Mouse (Mus musculus) cerebellum, postnatal 4 days (tissue): ENCODE measurements around the gene Thop1.
"Not testable (repeated sequence)": the region's sequence is repeated elsewhere in the genome, so short reads cannot be mapped to it uniquely, and the experiment has no call there.

Experiments used
- DNase-seq, 2 experiments: peaks; one replicate each; pipeline ENCODE4 v3.0.0; 2022; ENCODE audit warnings: low spot score in 2 of 2, mixed read lengths in 1 of 2

Gene Thop1

DNA sequence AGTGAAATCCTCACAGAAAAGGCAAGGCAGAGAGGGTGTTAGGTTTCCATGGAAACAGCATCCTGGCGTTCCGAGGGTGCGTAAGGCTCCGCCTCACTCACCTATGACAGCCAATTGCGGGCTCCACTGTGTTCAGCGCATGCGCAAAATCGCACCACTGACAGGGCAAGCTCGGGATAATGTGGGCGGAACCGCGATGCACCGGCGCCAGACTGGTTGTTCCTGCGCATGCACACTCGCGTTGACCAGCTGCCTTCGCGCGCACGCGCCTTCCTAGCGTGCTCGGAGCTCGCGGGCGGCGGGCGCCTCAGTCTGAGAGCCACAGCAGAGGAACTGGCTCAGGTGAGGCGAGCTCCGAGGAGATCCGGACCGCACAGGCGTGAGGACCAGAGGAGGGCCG lies at the start of gene Thop1:
Gene Thop1 (plus strand): TSS at position 200 of the 400 bp plus-strand sequence.
- DNase-seq = peak; percentile 87 to 95

DNA sequence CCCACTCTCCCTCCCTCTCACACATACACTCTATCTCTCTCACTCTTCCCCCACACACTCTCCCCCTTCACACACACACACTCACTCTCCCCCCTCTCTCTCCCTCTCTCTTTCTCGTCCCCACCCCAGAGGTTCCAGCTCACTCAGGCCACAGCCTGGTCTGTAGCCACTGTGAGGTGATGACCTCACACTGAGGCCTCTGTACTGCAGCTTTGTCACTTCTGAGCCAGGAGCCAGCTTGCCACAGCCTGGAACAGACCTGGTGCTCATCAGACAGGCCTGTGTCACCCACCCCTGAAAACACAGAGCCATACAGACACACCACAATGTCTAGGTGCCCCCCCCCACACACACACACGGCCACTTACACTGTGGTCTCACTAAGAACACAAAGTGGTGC lies 49.6 kb upstream of the Thop1 start:
- no peak for DNase-seq

DNA sequence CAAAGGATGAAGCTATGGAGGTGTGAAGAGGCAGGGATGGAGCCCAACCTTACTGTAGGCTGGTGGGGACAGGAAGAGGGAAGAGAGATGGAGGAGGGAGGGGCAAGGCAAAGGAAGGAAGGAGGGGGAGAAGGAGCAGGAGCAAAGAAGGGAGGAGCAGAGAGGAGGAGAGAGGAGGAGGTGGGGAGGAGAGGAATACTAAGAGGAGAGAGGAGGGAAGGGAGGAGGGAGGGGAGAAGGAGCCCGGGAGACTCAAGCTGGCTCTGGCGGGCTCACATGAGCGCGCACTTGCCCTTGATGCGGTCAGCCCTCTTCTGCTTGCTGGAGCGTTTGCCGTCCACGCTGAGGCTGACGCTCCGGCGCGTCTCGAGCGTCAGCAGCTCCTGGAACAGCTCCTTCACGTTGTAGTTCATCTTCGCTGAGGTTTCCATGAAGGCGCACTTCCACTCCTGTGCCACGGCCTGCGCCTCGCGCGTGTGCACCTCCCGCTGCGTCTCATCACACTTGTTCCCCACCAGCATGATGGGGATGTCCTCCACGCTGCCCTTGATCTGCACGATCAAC lies 48.2 kb upstream of the Thop1 start:
- DNase-seq = no peak

DNA sequence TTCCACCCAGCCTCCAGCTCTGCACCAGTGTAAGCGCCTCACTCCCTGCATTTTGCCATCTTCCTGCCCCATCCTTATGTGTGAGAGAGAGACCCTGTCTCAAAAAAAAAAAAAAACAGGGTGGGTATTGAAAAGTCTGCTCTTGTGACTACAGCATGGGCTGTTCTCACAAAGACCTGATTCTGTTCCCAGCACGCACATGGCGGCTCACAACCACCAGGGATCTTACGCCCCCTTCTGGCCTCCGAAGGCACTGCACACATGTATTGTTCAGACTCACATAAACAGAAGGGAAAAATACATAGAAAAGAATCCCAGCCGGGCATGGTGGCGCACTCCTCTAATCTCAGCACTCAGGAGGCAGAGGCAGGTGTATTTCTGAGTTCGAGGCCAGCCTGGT lies 47.1 kb upstream of the Thop1 start:
- DNase-seq = no peak

DNA sequence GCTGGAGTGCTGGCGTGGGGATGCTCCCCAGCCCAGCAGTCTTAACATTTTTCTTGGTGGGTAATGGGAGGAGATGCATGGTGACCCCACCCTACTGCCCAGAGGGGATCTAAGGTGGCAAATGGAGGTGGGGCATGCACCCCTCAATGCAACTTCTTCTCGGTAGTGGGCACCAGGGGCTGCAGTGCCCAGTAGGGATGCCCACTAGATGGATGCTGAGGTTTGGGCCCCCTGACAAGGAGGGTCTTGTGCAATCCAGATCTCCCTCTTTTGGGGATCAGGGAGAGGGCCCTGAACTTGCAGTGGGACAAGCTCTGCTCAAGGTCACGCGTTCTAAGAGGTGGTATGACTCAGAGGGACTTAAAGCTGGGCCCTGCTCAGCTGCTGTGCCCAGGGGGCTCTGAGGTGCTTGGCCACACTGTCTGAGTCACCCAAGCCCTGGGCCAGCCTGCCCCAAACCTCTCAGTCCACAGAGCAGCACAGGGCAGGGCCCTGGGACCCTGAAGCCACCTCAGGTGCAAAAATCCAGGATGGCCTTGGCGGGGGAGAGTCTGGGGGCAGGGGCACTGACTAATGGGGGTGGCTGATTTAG lies 45.4 kb upstream of the Thop1 start:
- no peak for DNase-seq

DNA sequence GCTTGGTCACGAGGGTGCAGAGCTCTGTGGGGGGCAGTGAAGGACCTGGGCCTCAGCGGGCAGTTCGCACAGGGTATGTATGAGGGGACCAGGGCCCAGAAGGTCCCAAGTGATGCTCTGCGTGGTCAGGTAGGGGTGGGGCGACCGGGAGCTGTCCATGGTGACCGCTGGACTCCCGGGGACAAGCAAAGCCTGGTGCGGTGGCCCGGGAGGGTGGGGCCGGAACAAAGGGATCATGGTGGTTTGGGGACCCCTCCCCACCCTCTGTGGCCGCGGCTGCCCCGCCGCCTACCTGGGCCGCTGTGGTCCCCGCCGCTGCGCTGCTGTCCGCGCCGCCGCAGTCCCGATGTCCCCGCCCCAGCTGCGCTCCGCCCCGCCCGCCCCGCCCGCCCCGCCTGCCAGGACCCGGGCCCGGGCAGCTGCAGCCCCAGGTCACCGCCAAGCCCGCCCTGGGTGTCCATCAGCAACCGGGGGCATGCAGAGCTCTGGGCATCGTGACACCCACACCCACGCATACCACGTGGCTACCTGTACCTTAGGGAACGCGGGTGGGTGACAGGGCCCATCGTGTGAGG lies 44.7 kb upstream of the Thop1 start:
- DNase-seq = no peak

DNA sequence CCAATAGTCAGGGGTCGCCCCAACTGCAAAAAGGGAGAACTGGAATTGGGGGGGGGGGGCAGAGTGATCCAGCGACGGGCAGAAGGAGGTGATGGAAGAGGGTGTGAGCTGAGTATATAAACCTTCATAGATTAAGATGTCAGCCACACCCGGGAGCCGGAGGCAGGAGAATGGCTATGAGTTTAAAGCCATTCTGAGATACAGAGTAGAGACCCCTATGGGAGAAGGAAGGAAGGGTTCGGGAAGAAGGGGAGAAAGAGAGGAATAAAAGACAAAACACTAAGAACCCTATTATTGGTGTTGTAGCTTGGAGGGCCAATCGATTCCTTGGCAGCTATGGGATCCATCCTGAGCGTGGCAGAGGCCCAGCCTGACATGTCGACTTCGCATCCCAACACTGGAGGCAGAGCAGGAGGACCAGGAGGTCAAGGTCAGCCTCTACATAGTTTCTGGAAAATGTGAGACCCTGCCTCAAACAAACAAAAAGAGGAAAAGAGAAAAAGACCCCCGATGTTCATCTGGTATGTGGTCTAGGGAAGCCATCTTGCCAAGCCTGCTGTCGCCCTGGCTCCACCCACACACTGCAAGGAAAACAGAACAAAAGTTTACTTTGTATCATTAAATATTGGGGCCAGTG lies 44.1 kb upstream of the Thop1 start, which contains the start of gene Diras1:
Gene Diras1 (minus strand): TSS at position 24 of the 637 bp plus-strand sequence.
- no peak for DNase-seq

DNA sequence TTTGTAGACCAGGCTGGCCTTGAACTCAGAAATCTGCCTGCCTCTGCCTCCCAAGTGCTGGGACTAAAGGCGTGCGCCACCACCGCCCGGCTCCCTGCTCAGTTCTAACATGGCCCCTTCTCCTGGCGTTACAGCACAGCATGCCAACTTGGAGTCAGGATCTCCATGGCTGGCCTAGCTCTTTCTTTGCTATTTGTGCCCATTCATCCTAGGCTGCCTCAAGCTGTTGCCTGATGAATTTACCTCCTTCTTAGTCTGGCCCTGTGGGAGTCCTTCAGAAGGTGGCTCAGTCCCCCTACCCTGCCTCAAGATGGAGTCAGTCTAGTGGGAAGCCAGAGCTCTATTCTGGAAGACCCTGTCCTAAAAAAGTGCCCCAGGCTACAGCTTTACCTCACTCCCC lies 43.0 kb upstream of the Thop1 start:
- no peak for DNase-seq

DNA sequence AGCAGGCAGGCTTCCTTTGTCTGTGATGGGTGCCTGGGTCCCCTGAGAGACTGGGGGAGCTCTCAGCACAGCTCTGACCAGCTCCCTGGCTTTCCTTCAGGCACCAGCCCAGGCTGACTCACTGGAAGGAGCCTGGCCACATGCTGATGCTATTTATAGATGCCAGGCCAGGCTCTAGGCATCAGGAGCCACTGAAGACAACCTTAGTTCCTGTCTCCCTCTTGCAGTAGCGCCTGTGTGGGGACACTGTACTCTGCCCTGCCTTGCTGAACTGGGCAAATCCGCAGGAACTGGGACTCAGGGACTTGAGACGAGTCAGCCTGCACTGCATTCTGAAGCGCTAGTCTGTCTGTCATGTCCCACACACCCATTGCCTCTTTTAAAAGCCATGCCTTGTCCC lies 42.5 kb upstream of the Thop1 start:
- no peak for DNase-seq

DNA sequence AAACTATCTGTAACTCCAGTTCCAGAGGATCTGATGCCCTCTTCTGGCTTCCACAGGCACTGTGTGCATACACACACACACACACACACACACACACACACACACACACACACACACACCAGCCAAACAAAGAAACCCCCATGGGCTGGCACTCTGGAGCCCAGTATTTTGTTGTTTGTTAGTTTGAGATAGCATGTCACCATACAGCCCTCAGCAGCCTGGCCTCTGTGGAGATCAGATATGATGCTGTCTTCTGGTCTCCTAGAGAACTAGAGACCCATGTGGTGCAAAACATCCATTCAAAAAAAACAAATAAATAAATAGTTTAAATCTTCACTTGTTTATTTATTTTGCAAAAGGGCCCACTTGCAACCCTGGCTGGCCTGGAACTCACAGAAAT lies 41.6 kb upstream of the Thop1 start:
- DNase-seq = no peak

DNA sequence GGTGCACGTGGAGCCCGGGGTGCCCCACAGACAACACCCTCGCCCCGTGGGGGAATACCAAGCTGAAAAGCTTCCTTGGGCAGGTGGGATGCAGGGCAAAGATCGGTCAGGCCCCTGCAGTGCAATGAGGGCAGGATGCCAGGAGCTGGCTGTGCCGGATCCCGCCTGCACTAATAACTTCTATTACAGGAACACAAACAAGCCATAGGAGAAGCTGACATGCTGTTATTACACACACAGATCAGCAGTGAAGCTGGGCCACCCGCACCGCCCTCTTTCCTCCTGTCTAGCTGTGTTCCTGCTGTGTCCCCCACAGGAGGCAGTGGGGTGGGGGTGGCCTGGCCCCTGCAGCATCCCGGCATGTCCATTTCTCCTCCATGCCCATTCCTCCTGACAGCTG lies 40.8 kb upstream of the Thop1 start:
- no peak for DNase-seq

DNA sequence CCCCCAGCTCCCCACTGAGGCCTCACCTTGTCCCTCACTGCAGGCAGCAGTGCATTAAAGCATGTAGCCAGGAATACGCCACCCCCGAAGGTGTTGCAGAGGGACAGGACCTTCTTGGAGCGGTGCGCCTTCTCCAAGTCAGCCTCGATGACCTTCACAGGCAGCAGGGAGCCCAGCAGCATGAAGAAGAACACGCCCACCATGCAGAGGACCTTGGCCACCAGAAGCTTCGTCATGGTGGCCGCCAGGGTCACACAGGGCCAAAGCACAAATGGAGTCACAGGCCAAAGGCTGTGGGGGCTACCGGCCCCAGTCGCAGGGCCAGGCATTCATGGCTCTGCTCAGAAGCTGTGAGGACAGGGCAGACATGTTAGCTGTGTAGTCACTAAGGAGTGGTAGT lies 36.2 kb upstream of the Thop1 start:
- DNase-seq = no peak

DNA sequence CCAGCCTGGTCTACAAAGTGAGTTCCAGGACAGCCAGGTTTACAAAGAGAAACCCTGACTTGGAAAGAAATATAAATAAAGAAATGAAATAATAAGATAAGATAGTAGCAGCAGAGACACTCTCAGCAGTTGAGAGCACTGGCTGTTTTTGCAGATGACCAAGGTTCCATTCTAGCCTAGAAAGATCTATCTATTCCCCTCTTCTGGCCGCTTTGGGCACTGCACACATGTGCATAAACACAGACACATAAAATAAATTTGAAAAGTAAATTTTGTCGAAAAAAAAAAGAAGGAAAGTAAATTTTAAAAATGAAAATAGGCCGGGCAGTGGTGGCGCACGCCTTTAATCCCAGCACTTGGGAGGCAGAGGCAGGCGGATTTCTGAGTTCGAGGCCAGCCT lies 33.6 kb upstream of the Thop1 start:
- no peak for DNase-seq

DNA sequence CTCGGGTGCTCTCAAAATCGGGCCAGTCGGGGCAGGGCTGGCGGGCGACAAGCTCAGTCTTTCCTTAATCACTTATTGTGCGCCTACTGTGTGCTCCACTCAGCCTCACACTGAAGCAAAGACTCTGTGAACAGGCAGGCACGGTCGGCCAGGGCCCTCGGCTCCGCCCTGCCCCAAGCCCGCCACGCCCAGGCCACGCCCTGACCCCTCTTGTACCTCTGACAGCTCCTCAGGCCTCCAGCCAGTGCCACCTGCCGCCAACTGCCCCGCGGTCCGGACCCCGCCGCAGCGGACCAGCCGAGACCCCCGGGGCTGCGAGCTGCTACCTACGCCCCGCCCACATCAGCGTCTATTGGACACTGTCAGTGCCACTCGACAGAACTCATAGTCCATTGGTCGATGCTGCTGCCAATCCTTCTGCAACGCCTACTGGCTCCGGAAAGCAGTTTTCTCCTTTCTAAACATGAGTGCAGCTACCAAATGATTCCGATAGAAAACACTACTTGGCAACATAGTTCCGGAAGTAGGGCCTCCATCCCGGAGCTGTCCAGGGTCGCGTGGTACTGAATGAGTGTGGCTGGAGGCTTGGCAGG lies 32.8 kb upstream of the Thop1 start, which contains the start of gene Slc39a3:
Gene Slc39a3 (minus strand): TSS at position 439 of the 593 bp plus-strand sequence.
- peak; percentile 99 to 100 for DNase-seq

DNA sequence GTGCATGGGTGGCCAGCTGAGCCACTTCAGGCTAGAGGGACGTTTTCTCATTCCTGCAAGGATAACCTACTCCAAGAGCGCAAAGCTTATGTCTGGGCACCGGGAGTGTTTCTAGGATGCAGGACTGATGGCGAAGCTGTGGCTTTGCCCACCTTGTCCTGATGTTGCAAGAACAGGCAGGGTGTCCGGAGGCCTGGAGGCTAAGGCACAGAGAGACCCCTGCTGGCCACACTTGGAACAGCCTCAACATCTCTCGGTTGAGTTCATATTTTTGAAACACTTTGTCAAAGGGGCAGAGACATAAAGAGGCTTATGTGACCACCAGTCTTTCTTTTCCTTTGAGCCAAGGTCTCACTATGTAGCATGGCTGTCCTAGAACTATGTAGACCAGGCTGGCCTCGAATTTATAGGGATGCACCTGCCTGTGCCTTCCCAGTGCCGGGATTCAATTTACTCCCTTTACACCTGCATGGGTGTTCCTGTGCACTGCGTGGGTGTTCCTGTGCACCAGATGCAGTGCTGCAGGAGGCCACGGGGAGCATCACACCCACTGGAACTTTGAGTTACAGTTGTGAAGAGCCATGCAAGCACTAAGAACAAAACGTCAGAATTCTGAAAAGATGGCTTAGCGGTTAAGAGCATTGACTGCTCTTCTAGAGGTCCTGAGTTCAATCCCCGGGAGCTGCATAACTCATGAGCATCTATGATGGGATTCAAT lies 28.2 kb upstream of the Thop1 start:
- peak; percentile 56 to 79 for DNase-seq

DNA sequence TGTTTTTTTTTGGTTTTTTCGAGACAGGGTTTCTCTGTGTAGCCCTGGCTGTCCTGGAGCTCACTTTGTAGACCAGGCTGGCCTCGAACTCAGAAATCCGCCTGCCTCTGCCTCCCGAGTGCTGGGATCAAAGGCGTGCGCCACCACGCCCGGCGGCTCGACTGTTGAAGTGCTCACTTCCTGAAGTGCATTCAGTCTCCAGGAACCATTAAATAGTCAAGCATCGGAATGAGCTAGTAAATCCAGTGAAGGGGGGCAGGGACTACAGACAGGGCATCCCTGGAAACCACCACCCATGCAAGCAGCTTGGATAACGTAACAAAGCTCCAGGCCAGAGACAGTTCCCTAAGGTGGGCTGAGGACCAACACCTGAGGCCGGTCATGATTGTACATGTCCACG lies 24.6 kb upstream of the Thop1 start:
- DNase-seq = not testable (repeated sequence)

DNA sequence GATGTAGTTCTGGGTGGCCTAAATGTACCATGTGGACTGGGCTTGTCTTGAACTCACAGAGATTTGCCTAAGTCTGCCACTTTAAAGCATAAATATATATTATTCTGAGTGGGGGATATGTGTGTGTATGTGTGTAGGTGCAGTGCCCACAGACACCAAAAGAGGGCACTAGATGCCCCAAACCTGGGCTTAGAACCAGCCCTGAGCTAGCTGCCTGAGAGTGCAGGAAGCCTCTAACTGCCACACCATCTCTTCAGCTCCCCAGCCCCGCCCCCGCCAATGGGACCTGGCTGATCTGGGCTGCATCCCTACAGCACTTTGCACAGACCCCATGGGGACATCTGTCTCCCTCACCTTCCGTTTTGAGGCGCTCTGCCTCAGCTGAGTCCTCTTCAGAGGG lies 19.2 kb upstream of the Thop1 start:
- no peak for DNase-seq

DNA sequence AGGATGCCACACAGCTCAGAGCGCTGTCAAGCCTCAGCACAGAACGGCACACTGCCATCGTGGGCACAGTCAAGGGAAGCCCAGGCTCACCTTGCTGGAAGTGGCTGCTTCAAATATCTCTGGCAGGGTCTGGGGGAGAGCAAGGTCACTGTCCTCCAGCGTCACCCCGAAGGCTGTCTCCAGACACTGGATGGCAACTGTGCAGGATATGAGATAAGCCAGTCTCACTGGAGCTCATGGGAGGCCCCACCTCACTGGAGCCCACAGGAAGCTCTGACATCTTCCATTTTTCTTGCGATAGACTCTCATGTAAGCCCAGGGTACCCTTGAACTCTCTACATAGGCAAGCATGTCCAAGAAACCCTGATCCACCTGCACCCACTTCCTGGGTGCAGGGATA lies 18.7 kb upstream of the Thop1 start:
- DNase-seq = no peak

DNA sequence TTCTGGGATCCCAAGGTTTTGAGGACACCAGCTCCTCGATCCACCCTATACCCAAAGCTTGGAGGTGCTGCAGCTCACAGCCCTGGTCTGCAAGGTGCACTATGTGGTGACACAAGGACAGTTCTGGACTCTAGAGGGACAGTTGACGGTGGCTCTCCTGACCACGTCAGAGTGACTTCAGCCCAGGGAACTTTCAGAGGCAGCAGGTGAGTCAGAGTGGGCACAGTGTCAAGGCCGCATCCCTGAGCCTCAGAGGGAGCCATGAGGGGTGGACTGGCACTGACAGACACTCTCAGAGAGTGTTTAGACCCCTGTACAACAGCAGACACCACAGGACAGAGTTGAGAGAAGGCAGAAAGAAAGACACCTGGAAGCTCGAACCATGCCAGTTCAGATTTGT lies 17.3 kb upstream of the Thop1 start:
- DNase-seq = no peak

DNA sequence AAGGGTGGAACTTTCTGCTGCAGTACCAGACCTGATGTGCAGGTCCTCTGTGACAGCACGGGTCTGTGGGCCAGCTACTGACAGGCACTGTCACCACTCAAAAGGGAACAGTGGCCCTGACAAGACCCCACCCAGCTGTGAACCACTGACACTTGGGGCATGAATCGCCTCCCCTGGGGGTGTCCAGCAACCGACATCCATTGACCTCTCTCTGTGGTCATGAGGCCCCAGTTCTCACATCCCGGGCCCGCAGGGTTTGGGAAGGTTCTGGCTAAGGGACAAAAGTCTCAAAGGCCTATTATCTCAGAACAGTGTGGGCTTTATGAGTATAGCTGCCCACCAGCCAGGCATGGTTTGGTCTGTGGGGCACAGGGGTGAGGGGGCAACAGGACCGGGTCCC lies 14.7 kb upstream of the Thop1 start:
- no peak for DNase-seq

DNA sequence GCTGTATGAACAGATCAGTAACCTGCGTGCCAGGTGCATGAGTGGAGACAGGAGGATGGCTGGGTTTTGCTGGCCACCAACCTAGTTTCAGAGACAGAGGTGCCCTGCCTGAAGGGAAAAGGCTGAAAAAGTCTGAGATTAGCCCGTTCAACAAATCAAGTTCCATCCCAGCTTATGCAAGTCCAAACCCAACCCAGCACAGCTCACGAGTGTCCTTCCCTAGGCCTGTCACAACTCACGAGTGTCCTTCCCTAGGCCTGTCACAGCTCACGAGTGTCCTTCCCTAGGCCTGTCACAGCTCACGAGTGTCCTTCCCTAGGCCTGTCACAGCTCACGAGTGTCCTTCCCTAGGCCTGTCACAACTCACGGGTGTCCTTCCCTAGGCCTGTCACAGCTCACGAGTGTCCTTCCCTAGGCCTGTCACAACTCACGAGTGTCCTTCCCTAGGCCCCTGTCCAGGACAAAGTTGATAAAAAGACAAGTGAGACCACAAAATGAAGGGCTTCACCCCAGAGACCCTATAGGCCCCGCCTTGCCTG lies 14.0 kb upstream of the Thop1 start:
- not testable (repeated sequence) for DNase-seq
